In genomic region chr5:52774267-52774666, GRCm38 (mm10) we compare ENCODE assay signal across 25 mouse cellular contexts.
"Had no signal": no experiment of that assay in that cellular context is flagged by ENCODE, and none has a peak within 500 bp of the region (broad histone marks: within the 10 kb centered on the region; RNA-seq: fewer than 3 reads in every experiment).

No protein-coding gene starts in this region.

- H3K4me2 ChIP-seq: heart, embryonic 11.5 days; heart, embryonic 13.5 days; heart, embryonic 15.5 days; hindbrain, embryonic 13.5 days; hindbrain, embryonic 15.5 days; kidney, embryonic 15.5 days; limb, embryonic 13.5 days; limb, embryonic 15.5 days had no signal

- H3K9ac ChIP-seq: forebrain, postnatal 0 days; heart, embryonic 15.5 days; hindbrain, embryonic 13.5 days; hindbrain, embryonic 15.5 days; kidney, embryonic 15.5 days; limb, embryonic 13.5 days; limb, embryonic 15.5 days had no signal

- H3K27me3 ChIP-seq: heart, embryonic 13.5 days; heart, embryonic 15.5 days; hindbrain, embryonic 13.5 days; hindbrain, embryonic 15.5 days; kidney, embryonic 15.5 days; limb, embryonic 13.5 days; limb, embryonic 15.5 days had no signal

- H3K27ac ChIP-seq: heart, embryonic 13.5 days; heart, embryonic 15.5 days; hindbrain, embryonic 13.5 days; hindbrain, embryonic 15.5 days; hindbrain, postnatal 0 days; kidney, embryonic 15.5 days; kidney, postnatal 0 days; limb, embryonic 13.5 days; limb, embryonic 15.5 days had no signal

- H3K36me3 ChIP-seq: heart, embryonic 15.5 days; hindbrain, embryonic 15.5 days had no signal

- H3K4me1 ChIP-seq: heart, embryonic 13.5 days; hindbrain, embryonic 13.5 days; hindbrain, embryonic 15.5 days; kidney, embryonic 15.5 days; limb, embryonic 13.5 days; limb, embryonic 15.5 days had no signal

- ATAC-seq: forebrain, postnatal 0 days; hindbrain, postnatal 0 days; intestine, embryonic 16.5 days had no signal

- DNase-seq: forebrain, postnatal 0 days; gastrocnemius, postnatal 14 days; gastrocnemius, postnatal 36 days; heart, adult 18-20 months; heart, postnatal 14 days; heart, postnatal 36 days; kidney, adult 11 months; kidney, adult 2 months; kidney, adult 9 months; kidney, postnatal 14 days; kidney, postnatal 36 days; layer of hippocampus, adult 9-11 months; layer of hippocampus, postnatal 36 days; left cerebral cortex, postnatal 4 days had no signal

- H3K9me3 ChIP-seq: heart, embryonic 13.5 days; heart, embryonic 15.5 days; hindbrain, embryonic 13.5 days; hindbrain, embryonic 15.5 days; kidney, embryonic 15.5 days; limb, embryonic 13.5 days; limb, embryonic 15.5 days had no signal

- H3K4me3 ChIP-seq: heart, embryonic 13.5 days; heart, embryonic 15.5 days; hindbrain, embryonic 13.5 days; hindbrain, embryonic 15.5 days; kidney, embryonic 15.5 days; limb, embryonic 13.5 days; limb, embryonic 15.5 days had no signal
